In the genomic region with DNA sequence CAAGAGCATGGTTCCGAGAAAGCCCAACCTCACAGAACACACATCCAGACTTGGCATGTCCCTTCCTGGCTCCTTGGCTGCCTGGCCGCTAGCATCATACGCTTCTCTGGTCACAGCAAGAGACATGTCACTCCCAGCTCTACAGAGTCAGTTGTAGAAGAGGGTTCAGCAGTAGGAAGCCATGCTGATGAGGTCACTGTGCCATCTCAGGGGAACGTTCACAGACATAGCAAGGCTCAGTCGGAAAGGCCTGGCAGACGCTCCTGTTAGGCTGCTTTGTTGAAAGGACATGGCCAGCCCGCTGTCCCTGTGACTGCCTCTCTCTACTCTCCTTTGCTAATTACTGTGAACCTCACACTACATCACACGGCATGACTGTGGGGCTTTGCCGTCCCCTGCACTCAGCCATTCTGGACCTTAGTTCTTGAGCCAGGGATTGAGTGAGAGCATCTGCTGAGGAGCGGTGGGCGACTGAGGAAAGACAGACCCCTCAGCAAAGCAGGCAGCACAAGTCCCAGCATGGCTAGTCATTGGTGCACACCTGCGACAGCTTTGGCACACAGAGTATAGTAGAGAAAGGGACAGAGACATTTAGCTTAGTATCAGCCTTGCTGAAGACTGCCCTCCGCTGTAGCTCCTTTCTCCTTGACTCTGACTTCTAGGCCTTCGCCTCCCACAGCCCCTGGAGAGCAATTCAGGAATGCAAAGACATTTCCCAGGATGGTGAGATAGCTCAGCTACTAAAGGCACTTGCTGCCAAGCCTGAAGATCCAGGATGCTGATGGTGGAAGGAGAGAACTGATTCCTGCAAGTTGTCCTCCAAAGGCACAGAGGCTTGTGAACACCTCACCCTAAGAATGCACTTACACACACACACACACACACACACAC, we compare ENCODE assay signal across 16 mouse cellular contexts.
DNase-seq lines count a peak whose midpoint lies in the region; ATAC-seq lines count a peak whose summit lies in the region.
"Had no signal": no experiment of that assay in that cellular context is flagged by ENCODE, and none has a peak within 500 bp of the region (broad histone marks: within the 10 kb centered on the region; RNA-seq: fewer than 3 reads in every experiment).

No protein-coding gene starts in this region.

- H3K4me1 ChIP-seq in hindbrain, embryonic 15.5 days (replicated peaks), result peaks cover 22% of the 10 kb centered on the region
- H3K4me1 ChIP-seq in hindbrain, embryonic 12.5 days, result peaks cover 27% of the 10 kb centered on the region
- H3K4me1 ChIP-seq: embryonic facial prominence, embryonic 12.5 days had no signal

- 49% methylated on average over 14 of the region's 14 CpGs for WGBS in hindbrain, embryonic 15.5 days
- WGBS in hindbrain, embryonic 12.5 days, result 56% methylated on average over 14 of the region's 14 CpGs

- peak overlapping the region; percentile 31; the same call in 1 of the 2 replicates for H3K27ac ChIP-seq in hindbrain, embryonic 15.5 days (replicated peaks)
- H3K27ac ChIP-seq in hindbrain, embryonic 12.5 days, result no peak overlapping the region
- H3K27ac ChIP-seq: embryonic facial prominence, embryonic 12.5 days; macrophage; stomach, postnatal 0 days had no signal

- H3K4me2 ChIP-seq in hindbrain, embryonic 15.5 days, result no peak overlapping the region
- H3K4me2 ChIP-seq in hindbrain, embryonic 12.5 days (replicated peaks), result no peak overlapping the region
- H3K4me2 ChIP-seq: embryonic facial prominence, embryonic 12.5 days; liver, embryonic 11.5 days; lung, embryonic 14.5 days had no signal

- no peak overlapping the region for H3K4me3 ChIP-seq in hindbrain, embryonic 15.5 days
- no peak overlapping the region for H3K4me3 ChIP-seq in hindbrain, embryonic 12.5 days
- H3K4me3 ChIP-seq: embryonic facial prominence, embryonic 12.5 days had no signal

- H3K36me3 ChIP-seq in hindbrain, embryonic 15.5 days, result no peaks in the 10 kb centered on the region
- no peaks in the 10 kb centered on the region for H3K36me3 ChIP-seq in hindbrain, embryonic 12.5 days
- H3K36me3 ChIP-seq: embryonic facial prominence, embryonic 12.5 days had no signal

- no peak overlapping the region for H3K9ac ChIP-seq in hindbrain, embryonic 15.5 days
- H3K9ac ChIP-seq in hindbrain, embryonic 12.5 days, result no peak overlapping the region
- H3K9ac ChIP-seq: embryonic facial prominence, embryonic 12.5 days; lung, embryonic 14.5 days had no signal

- no peaks in the 10 kb centered on the region for H3K27me3 ChIP-seq in hindbrain, embryonic 15.5 days
- no peaks in the 10 kb centered on the region for H3K27me3 ChIP-seq in hindbrain, embryonic 12.5 days
- H3K27me3 ChIP-seq: embryonic facial prominence, embryonic 12.5 days had no signal

- no peaks in the 10 kb centered on the region for H3K9me3 ChIP-seq in hindbrain, embryonic 15.5 days
- no peaks in the 10 kb centered on the region for H3K9me3 ChIP-seq in hindbrain, embryonic 12.5 days (replicated peaks)
- H3K9me3 ChIP-seq: embryonic facial prominence, embryonic 12.5 days had no signal

- DNase-seq in brain, adult 2 months (ENCODE audit: low read depth, low spot score), result peak; percentile 95
- peak; percentile 73 for DNase-seq in cerebellum, adult 11 months
- DNase-seq in cerebellum, postnatal 25 days, result peak; percentile 86
- no peak for DNase-seq in neural tube, embryonic 10.5 days (ENCODE audit: extremely low spot score, low spot score)
- DNase-seq in kidney, postnatal 4 days, result no peak
- no peak for DNase-seq in B cell, adult 2 months
- DNase-seq: adrenal gland, postnatal 14 days; layer of hippocampus, adult 9-11 months; lung, embryonic 14.5 days; thymus, postnatal 4 days had no signal

- peak; percentile 67 for ATAC-seq in hindbrain, embryonic 15.5 days (ENCODE audit: low FRiP score, low read depth)
- ATAC-seq in hindbrain, embryonic 12.5 days (ENCODE audit: low FRiP score), result no peak

Comparison
In these comparisons a context has a peak if more than half of its experiments do, and no peak if none do; other contexts are left out.
1. DNase-seq: peak in brain, adult 2 months (single experiment), cerebellum, adult 11 months (single experiment) and cerebellum, postnatal 25 days (2 of 2); none in neural tube, embryonic 10.5 days (single experiment), kidney, postnatal 4 days (0 of 2) and B cell, adult 2 months (0 of 2).